Mouse (Mus musculus): ENCODE measurements around the gene Gnb2. TPM values are rescaled to one million over a fixed set of nuclear protein-coding genes. Genes with fewer than 3 reads are reported as not detected.

Gnb2 gene
- polyA plus RNA-seq, 1 experiment = 645 TPM

- 1% methylated on average over 63 of the region's 83 CpGs for WGBS
- Histone ChIP-seq H3K27ac (ENCODE audit: insufficient read depth, low read depth, low read length) (no peak overlapping the region), H3K36me3 (ENCODE audit: control insufficient read depth, insufficient read depth, low read length) (no peaks in the 10 kb centered on the region), H3K4me3 (ENCODE audit: insufficient read depth, low read depth, low read length) (peak overlapping the region; percentile 94), H3K27me3 (replicated peaks; ENCODE audit: control insufficient read depth, insufficient read depth, low read length) (no peaks in the 10 kb centered on the region), H3K4me1 (ENCODE audit: control insufficient read depth, insufficient read depth, low read length) (peaks cover 23% of the 10 kb centered on the region; the same call in 1 of the 2 replicates)
- DNase-seq = no peak
- TF ChIP-seq CTCF (conservative IDR thresholded peaks at IDR 0.05; ENCODE audit: insufficient read depth, insufficient read length, low read depth, low read length) = no peak
- TF ChIP-seq POLR2A (IDR thresholded peaks at IDR 0.05; ENCODE audit: low read depth, low read length) = no peak
Observed at GRCm38 (mm10) chr5:137510573-137511390, 22.5 kb downstream of the Gnb2 start.

- Histone ChIP-seq H3K27me3 (replicated peaks; ENCODE audit: control insufficient read depth, insufficient read depth, low read length) (no peaks in the 10 kb centered on the region), H3K36me3 (ENCODE audit: control insufficient read depth, insufficient read depth, low read length) (no peaks in the 10 kb centered on the region), H3K4me3 (ENCODE audit: insufficient read depth, low read depth, low read length) (peak overlapping the region; percentile 94), H3K27ac (ENCODE audit: insufficient read depth, low read depth, low read length) (peak overlapping the region; percentile 57), H3K4me1 (ENCODE audit: control insufficient read depth, insufficient read depth, low read length) (peaks cover 21% of the 10 kb centered on the region; the same call in 1 of the 2 replicates)
- WGBS = under 1% methylated on average over 44 of the region's 52 CpGs
- DNase-seq = peak; percentile 87
- TF ChIP-seq CTCF (conservative IDR thresholded peaks at IDR 0.05; ENCODE audit: insufficient read depth, insufficient read length, low read depth, low read length) (no peak), POLR2A (IDR thresholded peaks at IDR 0.05; ENCODE audit: low read depth, low read length) (no peak)
Observed at GRCm38 (mm10) chr5:137510014-137510501, 23.3 kb downstream of the Gnb2 start.

GRCm38 (mm10) chr5:137504041-137504440 lies 29.3 kb downstream of the Gnb2 start:
- no peak for DNase-seq

GRCm38 (mm10) chr5:137502667-137503110 lies 30.6 kb downstream of the Gnb2 start:
- under 1% methylated on average over 30 of the region's 30 CpGs for WGBS
- TF ChIP-seq CTCF (conservative IDR thresholded peaks at IDR 0.05; ENCODE audit: insufficient read depth, insufficient read length, low read depth, low read length) (peak; percentile 82), POLR2A (IDR thresholded peaks at IDR 0.05; ENCODE audit: low read depth, low read length) (no peak)
- DNase-seq = peak; percentile 94

More at GRCm38 (mm10) chr5:137504041-137504440, 29.3 kb downstream of the Gnb2 start:
- H3K27me3 ChIP-seq (replicated peaks; ENCODE audit: control insufficient read depth, insufficient read depth, low read length) = no peaks in the 10 kb centered on the region
- no peak for TF ChIP-seq POLR2A (IDR thresholded peaks at IDR 0.05; ENCODE audit: low read depth, low read length)
- peak; percentile 28; the same call in 1 of the 2 replicates for TF ChIP-seq CTCF (conservative IDR thresholded peaks at IDR 0.05; ENCODE audit: insufficient read depth, insufficient read length, low read depth, low read length)
- no peak overlapping the region for H3K27ac ChIP-seq (ENCODE audit: insufficient read depth, low read depth, low read length)
- WGBS = 73% methylated on average over 6 of the region's 6 CpGs
- no peaks in the 10 kb centered on the region for H3K36me3 ChIP-seq (ENCODE audit: control insufficient read depth, insufficient read depth, low read length)
- no peak overlapping the region for H3K4me3 ChIP-seq (ENCODE audit: insufficient read depth, low read depth, low read length)
- no peaks in the 10 kb centered on the region for H3K4me1 ChIP-seq (ENCODE audit: control insufficient read depth, insufficient read depth, low read length)

GRCm38 (mm10) chr5:137501709-137502666 lies 31.3 kb downstream of the Gnb2 start, which contains the start of gene Pop7:
TSS of gene Pop7 (minus strand) at chr5:137502518.
- WGBS = under 1% methylated on average over 64 of the region's 64 CpGs
- H3K36me3 ChIP-seq (ENCODE audit: control insufficient read depth, insufficient read depth, low read length) = no peaks in the 10 kb centered on the region
- peak; percentile 100 for DNase-seq

More at GRCm38 (mm10) chr5:137502667-137503110, 30.6 kb downstream of the Gnb2 start:
- H3K4me1 ChIP-seq (ENCODE audit: control insufficient read depth, insufficient read depth, low read length) = no peaks in the 10 kb centered on the region
- H3K27me3 ChIP-seq (replicated peaks; ENCODE audit: control insufficient read depth, insufficient read depth, low read length) = no peaks in the 10 kb centered on the region
- peak overlapping the region; percentile 73 for H3K4me3 ChIP-seq (ENCODE audit: insufficient read depth, low read depth, low read length)
- H3K36me3 ChIP-seq (ENCODE audit: control insufficient read depth, insufficient read depth, low read length) = no peaks in the 10 kb centered on the region
- peak overlapping the region; percentile 90 for H3K27ac ChIP-seq (ENCODE audit: insufficient read depth, low read depth, low read length)

GRCm38 (mm10) chr5:137500186-137500585 lies 33.1 kb downstream of the Gnb2 start:
- no peak for DNase-seq
- Histone ChIP-seq H3K4me3 (ENCODE audit: insufficient read depth, low read depth, low read length) (no peak overlapping the region), H3K4me1 (ENCODE audit: control insufficient read depth, insufficient read depth, low read length) (no peaks in the 10 kb centered on the region), H3K27me3 (replicated peaks; ENCODE audit: control insufficient read depth, insufficient read depth, low read length) (no peaks in the 10 kb centered on the region), H3K36me3 (ENCODE audit: control insufficient read depth, insufficient read depth, low read length) (no peaks in the 10 kb centered on the region), H3K27ac (ENCODE audit: insufficient read depth, low read depth, low read length) (no peak overlapping the region)
- TF ChIP-seq POLR2A (IDR thresholded peaks at IDR 0.05; ENCODE audit: low read depth, low read length) (no peak), CTCF (conservative IDR thresholded peaks at IDR 0.05; ENCODE audit: insufficient read depth, insufficient read length, low read depth, low read length) (no peak)
- 88% methylated on average over 7 of the region's 7 CpGs for WGBS

More at GRCm38 (mm10) chr5:137501709-137502666, 31.3 kb downstream of the Gnb2 start, which contains the start of gene Pop7:
- peak; percentile 80 for TF ChIP-seq CTCF (conservative IDR thresholded peaks at IDR 0.05; ENCODE audit: insufficient read depth, insufficient read length, low read depth, low read length)
- peak; percentile 47 for TF ChIP-seq POLR2A (IDR thresholded peaks at IDR 0.05; ENCODE audit: low read depth, low read length)
- peak within 1 kb of the TSS; percentile 88 for H3K4me3 ChIP-seq (ENCODE audit: insufficient read depth, low read depth, low read length)
- H3K27me3 ChIP-seq (replicated peaks; ENCODE audit: control insufficient read depth, insufficient read depth, low read length) = no peaks in the 10 kb centered on the region
- H3K4me1 ChIP-seq (ENCODE audit: control insufficient read depth, insufficient read depth, low read length) = no peaks in the 10 kb centered on the region
- peak within 1 kb of the TSS; percentile 98 for H3K27ac ChIP-seq (ENCODE audit: insufficient read depth, low read depth, low read length)
